Mouse (Mus musculus) MN1 (cell line): ENCODE measurements around the gene Dguok.

Experiments
- DNase-seq: peaks from one replicate; pipeline ENCODE4 v3.0.0-alpha.2; 2016; ENCODE audit warnings: low spot score

The Dguok gene

GRCm38 (mm10) chr6:83455328-83456130 is 51.2 kb downstream of the Dguok start:
- peak; percentile 35 for DNase-seq

GRCm38 (mm10) chr6:83453706-83454105 is 53.1 kb downstream of the Dguok start:
- no peak for DNase-seq

DNA sequence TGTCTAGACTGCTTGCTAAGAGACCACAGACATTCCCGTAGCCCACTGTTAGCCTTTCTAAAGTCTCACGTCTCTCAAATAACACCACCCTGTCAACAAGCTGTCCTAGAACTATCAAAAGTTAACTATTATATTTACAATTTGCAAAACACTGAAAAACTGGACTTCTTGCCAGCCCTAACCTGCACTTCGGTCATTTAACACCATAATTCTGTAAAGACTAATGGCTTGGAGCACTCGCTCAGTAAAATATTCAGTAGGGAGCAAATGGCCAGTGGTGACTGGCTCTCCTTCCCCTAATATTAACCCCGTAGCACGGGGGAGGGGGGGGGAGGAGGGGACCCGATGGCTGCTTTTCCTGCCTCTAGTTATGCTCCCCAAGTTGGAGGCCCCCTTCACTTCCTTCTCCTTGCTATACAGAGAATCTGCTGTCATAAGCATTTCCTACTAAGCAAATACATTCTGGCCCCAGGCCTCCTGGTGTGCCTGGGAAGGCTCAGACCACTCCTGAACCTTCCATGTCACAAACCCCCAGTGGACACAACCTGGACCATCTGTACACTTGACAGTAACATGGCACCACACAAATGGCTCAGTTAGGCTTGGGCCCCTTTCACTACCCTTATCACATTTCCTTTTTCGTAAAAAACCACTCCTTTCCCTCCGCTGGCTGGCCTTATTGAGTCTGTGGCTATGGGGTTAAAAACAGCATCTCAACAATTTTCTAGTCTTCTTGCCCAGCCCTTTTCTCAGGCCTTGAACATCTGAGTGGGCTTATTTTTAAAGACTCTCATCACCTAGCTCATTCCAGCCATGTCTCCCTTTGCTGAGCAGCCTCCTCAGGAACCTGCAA is 56.1 kb downstream of the Dguok start:
- DNase-seq = no peak

DNA sequence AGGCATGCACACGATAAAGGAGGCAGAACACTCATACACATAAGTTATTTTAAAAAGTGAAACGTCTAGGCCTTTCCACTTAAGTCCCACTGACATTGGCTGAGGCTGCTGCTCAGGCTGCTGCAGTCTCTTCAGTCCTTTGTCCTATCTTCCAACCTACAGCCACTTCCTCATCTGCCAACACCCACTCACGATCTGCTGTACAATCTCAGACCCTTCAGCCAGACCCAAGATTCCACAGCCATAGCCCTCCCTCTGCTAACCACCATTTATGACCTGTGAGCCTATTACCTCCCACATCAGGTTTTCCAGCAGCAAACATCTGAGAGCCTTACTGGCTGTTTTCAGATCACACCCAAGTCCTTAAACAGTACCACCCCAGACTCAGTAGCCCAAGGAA is 57.3 kb downstream of the Dguok start:
- DNase-seq = no peak

DNA sequence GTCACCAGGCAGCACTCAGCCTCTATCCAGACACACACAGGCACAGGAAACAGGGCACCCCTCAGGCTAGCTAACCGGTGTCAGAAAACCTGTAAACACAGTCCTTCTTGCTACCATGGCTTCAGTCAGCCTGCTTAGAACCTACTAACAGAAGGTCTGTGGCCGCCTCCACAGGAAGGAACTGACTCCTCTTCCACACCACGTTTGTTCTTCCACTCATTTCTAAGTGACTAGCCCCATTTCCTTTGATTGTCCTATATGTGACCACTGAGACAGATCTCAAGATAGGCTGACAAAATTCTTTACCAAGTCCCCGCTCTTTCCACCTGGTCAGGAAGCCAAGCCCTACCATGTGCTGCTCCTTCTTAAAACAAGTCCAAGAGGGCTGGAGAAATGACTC is 57.9 kb downstream of the Dguok start:
- no peak for DNase-seq

DNA sequence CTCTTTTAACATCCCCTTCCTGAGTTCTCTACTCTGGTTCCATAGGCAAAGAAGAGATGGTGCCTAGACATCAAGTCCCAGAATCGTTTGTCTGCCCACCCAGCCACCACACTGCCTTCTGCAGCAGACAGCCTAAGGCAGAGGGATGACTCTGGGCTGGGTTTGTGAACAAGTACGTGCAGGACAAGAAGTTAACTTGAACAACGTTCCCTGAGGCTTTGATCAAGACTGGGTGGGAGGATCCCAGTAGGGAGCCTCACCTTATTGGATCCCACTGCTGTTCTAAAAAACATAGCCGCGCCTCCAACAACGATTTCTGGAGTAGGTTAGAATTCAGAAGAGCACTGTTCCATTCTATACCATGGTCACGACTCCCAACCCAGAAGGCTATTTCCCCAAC is 59.7 kb downstream of the Dguok start:
- DNase-seq = no peak

DNA sequence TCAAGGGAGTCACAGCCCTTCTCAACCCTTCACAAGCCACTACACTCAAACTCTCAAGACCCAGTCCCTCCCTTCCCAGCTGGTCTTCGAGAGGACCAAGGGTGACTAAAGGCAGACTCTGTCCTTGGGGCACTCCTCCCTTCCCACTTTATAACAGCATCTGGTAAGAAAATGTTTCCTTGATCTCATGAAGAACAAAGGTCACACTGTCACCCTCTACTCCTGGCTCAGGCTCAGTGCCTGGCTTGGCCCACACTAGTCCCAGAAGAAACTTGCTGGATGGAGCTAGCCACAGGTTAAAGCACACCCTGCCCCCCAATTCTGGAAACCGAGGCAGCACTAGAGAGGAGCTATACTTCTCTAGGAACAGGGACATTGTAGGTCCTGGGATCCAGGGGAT is 61.0 kb downstream of the Dguok start:
- DNase-seq = no peak

- DNase-seq = peak; percentile 81
Measured at GRCm38 (mm10) chr6:83443441-83444340, 63.1 kb downstream of the Dguok start.

DNA sequence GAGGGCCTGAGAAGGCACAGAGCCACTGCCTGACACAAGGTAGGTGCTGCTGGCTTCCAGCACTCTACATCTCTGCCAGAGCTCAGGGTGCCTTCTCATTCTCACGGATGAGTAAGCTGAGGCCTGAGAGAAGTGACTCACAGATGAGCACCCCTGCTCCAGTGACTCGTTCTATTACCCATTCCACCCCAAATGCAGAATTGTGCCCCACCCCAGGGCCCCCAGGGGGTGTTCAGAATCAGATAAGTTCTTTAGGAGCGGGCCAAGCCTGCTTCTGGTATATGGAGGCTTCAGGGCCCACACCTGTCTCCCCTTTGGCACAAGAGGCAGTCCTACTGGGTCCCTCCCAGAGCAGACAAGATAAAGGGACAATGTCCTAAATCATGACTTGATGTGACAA is 64.1 kb downstream of the Dguok start:
- peak; percentile 53 for DNase-seq

GRCm38 (mm10) chr6:83441259-83442061 is 65.3 kb downstream of the Dguok start:
- DNase-seq = peak; percentile 88

- DNase-seq = peak; percentile 77
Measured at GRCm38 (mm10) chr6:83440510-83441258, 66.1 kb downstream of the Dguok start.

- DNase-seq = no peak
Measured at GRCm38 (mm10) chr6:83440197-83440509, 66.6 kb downstream of the Dguok start.

DNA sequence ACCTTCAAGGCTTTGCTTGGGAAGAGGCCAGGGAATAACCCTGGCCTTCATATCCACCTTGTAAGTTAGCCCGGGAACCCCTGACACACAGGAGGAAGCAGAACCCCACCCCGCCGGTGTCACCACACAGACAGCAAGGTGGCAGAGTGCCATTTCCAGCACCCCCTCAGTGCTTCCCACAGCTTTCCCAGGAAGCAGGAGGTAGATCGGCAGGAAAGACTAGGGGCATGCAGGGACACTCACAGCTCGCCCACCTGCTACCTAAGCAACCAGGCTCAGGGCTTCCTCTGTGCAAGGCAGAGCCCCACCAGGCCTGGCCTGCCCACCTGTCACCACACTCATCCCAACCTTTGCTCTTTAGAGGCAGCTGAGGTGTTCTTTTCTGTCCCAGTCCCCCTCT is 67.0 kb downstream of the Dguok start:
- no peak for DNase-seq

DNA sequence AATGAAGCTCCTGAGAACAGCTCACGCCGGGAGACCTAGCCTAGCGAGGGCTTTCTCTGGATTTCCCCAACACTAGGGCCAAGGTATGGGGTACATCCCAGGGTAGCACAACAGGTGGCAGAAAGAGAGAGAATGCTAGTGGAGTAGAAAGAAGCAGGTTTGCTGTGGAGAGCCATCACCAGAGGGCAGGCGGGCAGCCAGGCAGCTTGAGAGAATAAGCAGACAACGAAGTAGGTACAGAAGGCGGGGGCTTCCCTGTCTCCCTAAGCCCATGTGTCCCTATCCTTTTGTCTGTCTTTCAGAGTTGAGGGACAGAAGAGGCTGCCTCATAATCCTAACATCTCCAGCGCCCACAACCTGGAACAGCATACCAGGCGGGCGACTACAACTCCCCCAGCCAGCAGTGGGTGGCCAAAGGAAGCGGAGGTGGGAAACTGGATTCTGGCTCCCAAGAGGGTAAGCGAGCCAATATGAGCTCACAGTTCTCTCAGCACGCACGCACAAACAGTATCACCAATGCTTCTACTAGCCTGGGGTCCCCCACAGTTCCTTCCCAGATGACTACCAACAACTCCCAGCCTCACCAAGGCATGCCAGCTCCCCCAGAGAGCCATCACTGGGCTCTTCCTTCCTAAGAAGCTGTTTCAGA is 67.5 kb downstream of the Dguok start:
- DNase-seq = no peak

DNA sequence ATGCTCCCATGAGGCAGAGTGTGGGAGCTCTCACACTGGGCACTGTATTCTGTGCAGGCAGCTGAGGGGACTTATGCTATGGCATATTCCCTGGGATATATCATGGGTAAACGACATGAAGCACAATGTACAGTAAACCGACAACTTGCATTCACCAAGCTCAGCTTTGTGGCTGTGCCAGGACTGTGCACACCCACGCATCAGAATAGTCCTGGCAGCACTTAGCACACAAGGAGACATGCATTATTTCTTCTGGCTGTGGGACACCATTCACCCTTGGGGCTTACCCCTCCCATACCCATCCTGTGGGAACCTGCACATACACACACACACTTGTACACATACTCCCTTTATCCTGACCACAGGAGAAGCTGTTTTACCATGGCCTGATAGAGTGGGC is 68.2 kb downstream of the Dguok start:
- DNase-seq = no peak

DNA sequence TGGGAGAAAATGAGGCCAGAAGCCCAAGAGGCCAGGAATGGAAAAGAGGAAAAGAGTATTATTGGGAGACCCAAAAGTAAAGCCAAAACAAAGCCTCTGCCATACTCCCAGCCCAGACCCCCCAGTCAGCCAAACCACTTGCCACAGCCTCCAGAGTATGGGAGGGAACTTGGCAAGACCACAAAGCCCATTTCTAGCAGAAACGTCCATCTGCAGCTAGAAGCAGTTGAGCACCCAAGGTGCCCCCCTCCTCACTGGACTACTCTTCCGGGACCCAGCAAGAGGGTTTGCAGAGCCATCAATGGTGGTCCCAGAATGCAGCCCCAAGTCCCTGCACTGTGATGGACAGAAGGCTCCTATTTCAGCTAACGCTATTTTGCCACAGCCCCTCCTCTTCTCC is 69.0 kb downstream of the Dguok start:
- DNase-seq = no peak

GRCm38 (mm10) chr6:83437225-83437624 is 69.5 kb downstream of the Dguok start:
- no peak for DNase-seq

- no peak for DNase-seq
Measured at GRCm38 (mm10) chr6:83436547-83436946, 70.2 kb downstream of the Dguok start.

DNA sequence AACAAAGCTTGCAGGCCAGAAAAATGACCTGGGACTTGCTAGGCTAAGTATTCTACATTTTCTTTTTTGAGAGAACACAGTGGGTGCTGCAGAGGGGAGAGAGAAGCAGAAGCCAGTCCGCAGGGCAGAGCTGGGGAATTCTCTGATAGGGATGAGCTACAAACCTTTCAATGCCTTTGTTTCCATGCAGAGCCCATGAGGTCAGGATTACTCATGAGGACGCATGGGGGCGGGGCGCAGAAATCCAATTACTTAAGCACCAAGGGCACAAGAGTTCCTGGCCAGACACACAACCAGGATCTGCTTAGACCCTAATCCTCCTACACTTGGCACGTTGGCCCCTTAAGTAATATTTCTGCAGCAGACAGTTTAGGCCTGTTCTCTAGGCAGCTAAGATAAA is 71.6 kb downstream of the Dguok start:
- DNase-seq = peak; percentile 91

- no peak for DNase-seq
Measured at GRCm38 (mm10) chr6:83433546-83433945, 73.2 kb downstream of the Dguok start.
